In genomic region chr11:117357916-117358639, GRCm38 (mm10) we compare ENCODE assay signal across 8 mouse cellular contexts.
DNase-seq lines count a peak whose midpoint lies in the region; ATAC-seq and TF ChIP-seq lines count a peak whose summit lies in the region.

No protein-coding gene starts in this region.

- TF ChIP-seq CTCF in hindbrain, postnatal 0 days (IDR thresholded peaks at IDR 0.05; ENCODE audit: low read depth), result peak; percentile 100

- DNase-seq in T-cell, adult 2 months (ENCODE audit: low spot score), result peak; percentile 90
- peak; percentile 90 to 95 for DNase-seq in cerebellum, postnatal 25 days
- peak; percentile 90 to 96 for DNase-seq in frontal cortex, postnatal 36 days (ENCODE audit: low spot score in 2 of 2)
- DNase-seq in hindbrain, postnatal 0 days (ENCODE audit: low spot score), result peak; percentile 98
- peak; percentile 92 to 97 for DNase-seq in left cerebral cortex, adult 18-20 months (ENCODE audit: low spot score in 2 of 2)
- peak; percentile 89 to 95 for DNase-seq in lung, postnatal 4 days
- peak; percentile 96 to 97 for DNase-seq in right cerebral cortex, adult 2 months (ENCODE audit: low spot score in 2 of 2)
- peak; percentile 86 for DNase-seq in urinary bladder, postnatal 10 days (ENCODE audit: low spot score)

- no peak overlapping the region for H3K27ac ChIP-seq in hindbrain, postnatal 0 days

- peak; percentile 86 for ATAC-seq in hindbrain, postnatal 0 days

- H3K27me3 ChIP-seq in hindbrain, postnatal 0 days (ENCODE audit: insufficient read depth, low read length), result no peaks in the 10 kb centered on the region

- no peaks in the 10 kb centered on the region for H3K4me1 ChIP-seq in hindbrain, postnatal 0 days (ENCODE audit: insufficient read depth, low read length)

- H3K9ac ChIP-seq in hindbrain, postnatal 0 days (replicated peaks; ENCODE audit: low read length), result no peak overlapping the region

- H3K4me3 ChIP-seq in hindbrain, postnatal 0 days (ENCODE audit: low read length), result no peak overlapping the region

- 28% methylated on average over 8 of the region's 8 CpGs for WGBS in hindbrain, postnatal 0 days

- no peak overlapping the region for H3K4me2 ChIP-seq in hindbrain, postnatal 0 days (ENCODE audit: low read depth, low read length)

- H3K36me3 ChIP-seq in hindbrain, postnatal 0 days (ENCODE audit: insufficient read depth, low read length), result peaks cover 40% of the 10 kb centered on the region

- H3K9me3 ChIP-seq in hindbrain, postnatal 0 days (ENCODE audit: low read length), result no peaks in the 10 kb centered on the region
